Mouse (Mus musculus) urinary bladder, postnatal 36 days (tissue): ENCODE data around the gene Ppp1r3c.

Experiments used
- DNase-seq, 2 experiments: peaks; one replicate each; pipeline ENCODE4 v3.0.0; 2022; ENCODE audit warnings: low spot score in 2 of 2, mixed read lengths in 1 of 2

Gene Ppp1r3c

DNA sequence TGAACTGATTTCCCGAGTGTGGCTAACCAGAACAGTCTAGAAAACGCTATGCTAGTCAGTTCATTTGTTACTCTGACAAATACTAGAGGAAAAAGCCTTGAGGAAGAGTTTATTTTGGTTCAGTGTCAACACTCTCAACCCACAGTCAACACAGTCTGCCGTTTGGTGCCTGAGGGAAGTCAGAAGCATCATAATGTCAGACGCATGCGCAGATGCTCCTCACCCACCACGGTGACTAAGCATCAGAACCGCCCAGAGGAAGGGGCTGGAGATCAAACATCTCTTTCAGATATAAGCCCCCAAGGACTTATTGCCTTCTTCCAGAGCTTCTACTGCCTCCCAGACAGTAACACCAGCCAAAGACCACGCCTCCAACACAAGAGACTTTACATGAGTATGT is 15.3 kb downstream of the Ppp1r3c start:
- no peak for DNase-seq

DNA sequence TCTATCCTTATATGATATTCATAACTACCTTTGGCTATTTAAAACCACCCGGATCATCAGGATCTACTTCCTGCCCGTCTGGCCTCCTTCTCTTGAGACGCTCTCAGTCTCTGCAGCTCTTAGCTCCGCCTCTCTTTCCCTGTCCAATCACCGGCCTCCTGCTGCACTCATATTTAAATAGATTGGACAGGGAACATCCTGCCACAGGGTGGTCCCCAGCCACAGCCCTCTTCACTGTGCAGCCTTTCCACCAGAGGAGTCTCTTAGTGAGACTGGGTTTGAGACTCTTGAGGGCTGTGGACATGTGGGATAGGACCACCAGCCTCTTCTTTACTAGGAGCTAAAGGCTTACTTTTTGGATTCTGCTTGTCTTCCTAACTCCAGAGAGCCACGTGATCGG is 20.2 kb downstream of the Ppp1r3c start:
- DNase-seq = no peak

DNA sequence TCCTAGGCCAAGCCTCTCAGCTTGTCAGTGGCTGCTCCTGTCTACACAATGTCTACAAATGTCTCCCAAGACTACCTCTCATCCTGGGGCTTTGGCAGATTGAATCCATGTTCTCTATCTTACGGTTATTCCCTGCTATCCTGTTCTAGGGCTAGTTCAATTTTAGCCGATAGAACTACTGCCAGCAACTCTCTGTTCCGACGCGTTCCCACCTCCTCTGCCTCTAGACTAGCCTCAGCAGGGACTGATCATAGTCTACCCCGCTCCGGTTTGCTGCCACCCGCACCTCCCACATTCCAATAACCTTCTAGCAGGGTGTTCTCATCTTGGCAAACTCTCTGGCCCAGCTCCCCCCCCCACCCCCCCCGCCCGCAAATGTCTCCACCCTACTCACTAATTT is 20.9 kb downstream of the Ppp1r3c start:
- no peak for DNase-seq

DNA sequence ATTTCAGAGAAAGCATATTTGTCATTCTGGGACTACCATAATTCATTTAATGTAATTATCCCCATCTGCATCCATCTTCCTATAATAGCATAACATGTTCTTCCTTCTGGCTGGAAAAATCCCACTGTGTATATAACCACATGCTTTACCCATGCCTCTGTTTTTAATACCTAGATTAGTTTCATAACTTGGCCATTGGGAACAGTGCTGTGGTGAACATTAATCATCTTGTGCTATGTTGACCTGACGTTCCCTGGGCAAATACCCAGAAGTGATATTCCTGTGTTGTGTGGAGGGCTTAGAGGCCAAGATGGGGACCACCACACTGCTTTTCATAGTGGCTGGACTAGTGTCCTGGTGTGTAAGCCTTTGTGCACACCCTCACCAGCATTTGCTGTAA is 22.0 kb downstream of the Ppp1r3c start:
- DNase-seq = no peak

DNA sequence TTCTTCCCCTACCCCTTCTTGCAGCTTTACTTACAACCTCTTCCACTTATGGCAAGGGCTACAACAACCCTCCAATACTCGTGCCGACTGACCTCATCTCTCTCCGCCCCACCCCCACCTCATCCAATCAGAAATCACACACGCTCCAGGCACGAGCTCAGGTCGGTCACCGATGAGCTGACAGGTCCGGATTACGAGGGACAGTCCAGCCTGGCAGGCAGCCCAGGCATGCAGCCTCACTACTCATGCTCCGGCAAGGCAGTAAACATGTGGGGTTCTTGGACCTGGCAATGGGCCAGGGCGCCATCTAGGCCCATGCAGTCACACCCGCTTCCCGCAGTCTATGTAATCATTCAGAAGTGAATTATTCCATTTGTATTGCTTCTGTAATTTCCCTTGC is 23.4 kb downstream of the Ppp1r3c start:
- DNase-seq = no peak

DNA sequence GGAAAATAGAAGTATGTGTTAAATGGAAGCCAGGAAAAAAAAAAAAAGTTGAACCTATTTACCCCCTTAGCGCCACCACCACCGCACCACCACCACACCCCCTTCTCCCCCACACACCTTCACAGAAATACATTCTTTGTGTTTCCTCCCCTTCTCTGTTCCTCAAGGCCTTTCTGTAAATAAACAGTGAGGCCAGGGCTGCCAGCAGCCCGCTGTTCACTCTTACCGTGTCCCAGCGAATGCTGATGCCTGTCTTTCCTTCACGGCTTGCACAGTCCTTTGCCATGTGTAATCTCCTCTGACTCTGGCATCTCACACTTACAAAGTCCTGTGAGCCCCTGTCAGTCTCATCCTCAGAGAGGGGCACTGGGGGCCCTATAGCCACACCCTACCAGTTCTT is 30.3 kb downstream of the Ppp1r3c start:
- DNase-seq = no peak

DNA sequence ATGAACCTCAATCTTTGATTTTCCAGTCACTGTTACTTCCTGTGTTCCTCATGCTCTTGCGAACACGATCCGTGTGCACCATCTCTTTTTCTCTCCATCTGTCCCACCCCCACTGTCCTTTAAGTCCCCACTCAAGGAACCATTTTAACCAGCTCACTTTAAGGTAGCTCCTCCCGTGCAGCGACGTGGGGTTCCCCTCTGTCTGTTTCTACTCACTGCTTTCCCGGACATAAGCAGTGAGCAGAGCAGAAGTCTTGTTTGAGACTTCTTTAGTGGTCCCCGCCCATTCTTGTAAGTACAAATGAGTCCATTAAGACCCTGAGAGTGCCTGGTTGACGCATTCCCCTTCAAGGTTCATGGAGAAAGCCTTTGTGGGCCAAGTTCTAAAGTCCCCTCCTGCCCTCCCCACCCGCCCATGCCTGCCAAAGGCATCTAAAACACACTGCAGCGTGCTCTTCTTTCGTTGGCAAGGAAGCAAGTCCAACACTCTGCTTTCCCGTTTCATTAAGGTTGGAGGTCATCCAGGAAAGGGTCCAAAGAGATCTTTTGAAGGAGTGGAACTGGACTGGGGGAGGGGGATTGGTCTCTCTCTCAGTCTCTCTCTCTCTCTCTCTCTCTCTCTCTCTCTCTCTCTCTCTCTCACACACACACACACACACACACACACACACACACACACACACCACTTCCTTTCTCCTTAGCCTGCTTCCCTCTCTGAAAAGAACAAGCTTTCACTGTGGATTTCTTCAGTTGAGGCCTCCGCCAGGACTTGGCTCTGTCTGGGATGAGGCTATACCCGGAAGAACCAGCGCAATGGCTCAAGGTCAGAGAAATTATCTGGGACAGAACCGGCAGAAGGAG is 30.9 kb downstream of the Ppp1r3c start:
- DNase-seq = no peak

DNA sequence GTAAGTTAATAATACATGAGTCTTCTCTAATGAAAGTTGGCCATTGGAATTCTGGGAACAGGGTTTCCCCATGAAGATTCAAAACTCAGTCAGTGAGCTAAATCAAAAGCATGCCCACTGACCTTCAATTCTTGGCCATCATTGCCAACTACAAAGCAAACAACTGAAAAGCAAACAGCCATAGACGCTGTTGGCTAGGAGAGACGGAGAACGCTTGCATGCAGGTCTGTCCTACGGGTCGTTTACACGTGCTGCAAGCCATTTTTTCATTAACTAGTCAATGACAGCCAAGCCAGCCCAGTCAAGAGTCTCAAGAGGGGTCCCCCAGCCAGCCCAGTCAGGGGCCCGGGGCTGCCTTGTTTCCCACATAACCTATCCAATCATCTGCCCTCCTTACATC is 31.7 kb downstream of the Ppp1r3c start:
- DNase-seq = no peak

DNA sequence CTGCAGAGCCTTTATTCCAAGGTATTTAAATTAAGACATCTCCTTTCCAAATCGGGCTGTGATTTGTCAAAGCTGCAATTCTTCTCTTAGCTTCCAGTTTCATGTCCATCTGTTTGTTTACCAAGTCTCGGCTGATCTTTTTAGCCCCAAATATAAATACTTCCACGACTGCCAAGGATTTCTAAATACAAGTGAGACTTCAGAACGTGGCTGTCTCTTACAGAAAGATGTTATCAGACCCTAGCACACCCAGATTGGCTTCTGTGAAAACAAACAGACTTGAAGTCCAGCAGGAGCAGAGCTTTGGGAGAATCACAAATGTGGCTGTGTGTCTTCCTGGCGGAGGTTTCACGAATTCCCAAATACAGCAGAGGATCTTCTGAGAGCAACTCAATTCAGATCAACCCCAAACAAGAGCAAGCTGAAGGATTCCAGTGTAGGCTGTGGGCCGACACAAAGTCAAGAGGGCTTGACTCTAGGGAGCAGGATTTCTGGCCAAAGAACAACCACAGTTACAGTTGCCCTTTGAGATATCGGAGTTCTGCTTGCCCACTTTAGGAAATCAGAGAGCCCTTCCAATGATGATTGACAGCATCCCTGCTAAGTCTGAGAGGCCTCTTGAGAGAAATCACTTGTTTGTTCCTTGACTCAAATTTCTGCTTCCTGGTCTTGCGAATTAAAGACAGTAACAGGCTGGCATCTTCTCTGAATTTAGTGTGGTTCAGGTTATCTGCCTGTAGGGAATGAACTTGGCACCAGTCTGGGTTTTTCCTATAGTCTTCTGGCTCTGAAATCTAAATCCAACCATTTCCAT is 34.4 kb downstream of the Ppp1r3c start:
- no peak for DNase-seq

DNA sequence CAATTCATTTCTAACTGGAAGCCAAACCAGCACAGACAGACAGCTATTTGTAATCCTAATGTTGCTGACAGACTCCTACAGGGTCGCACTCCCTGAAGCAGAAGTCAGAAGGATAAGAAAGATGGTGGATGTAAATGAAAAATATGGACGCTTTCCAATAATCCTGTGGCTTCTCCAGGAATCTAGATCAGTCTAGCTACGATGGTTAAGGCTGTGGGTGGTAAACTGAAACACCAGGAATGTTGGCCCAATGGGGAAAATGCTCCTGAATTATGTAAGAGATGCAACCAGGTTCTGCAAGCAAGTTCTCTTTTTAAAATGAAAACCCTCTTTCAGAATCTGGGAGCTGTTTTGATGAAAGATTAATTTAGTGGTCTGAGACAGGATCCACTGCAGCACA is 35.1 kb downstream of the Ppp1r3c start:
- DNase-seq = no peak

DNA sequence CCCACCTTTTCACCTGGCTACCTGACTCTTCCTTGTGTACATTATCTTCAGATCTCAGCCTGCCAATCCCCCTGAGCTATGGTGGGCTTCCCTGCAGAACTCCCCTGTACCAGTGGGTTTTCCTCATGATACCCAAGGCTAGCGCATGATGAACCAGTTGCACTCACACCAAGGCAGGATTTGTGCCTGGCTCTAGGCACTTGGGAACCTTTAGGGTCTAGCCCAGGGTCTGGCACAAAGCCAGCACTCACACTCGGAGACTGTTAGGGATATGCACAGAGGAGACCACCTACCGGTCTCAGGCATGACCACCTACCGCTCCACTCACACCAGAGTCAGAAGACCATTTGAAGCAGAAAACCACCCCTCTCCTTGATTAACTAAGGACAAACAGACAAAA is 35.5 kb downstream of the Ppp1r3c start:
- DNase-seq = no peak

DNA sequence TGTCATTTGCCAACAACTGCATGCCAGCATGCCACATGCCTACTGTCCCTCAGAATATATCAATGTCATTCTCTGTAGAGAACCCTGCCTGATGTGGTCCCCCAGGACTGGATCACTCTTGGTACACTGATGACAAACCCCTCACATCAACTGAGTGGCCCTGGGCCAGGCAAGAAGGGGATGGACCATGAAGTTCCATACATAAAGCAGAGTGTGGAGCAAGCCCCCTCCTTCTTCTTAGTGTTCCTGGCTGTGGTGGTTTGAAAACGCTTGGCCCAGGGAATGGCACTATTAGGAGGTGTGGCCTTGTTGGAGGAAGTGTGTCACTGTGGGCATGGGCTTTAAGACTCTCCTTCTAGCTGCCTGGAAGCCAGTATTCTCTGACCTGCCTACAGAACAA is 37.3 kb downstream of the Ppp1r3c start:
- no peak for DNase-seq

DNA sequence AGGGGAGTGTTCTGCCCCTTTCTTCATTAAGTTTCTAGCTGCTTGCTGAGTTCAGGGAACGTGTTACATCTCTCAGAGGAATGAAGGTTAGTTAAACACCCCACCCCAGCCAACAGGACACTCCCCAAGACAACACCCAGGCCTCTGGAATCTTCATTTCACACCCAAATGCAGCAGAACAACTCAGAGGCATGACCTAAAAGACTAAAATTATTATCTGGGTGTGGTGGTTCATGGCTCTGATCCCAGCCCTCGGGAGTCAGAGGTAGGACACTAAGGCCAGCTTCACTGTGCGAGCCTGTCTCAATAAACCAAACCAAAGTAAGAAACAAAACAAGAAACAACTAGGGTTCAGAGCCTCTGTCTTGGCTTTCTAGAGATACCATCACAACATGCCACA is 38.3 kb downstream of the Ppp1r3c start:
- no peak for DNase-seq

DNA sequence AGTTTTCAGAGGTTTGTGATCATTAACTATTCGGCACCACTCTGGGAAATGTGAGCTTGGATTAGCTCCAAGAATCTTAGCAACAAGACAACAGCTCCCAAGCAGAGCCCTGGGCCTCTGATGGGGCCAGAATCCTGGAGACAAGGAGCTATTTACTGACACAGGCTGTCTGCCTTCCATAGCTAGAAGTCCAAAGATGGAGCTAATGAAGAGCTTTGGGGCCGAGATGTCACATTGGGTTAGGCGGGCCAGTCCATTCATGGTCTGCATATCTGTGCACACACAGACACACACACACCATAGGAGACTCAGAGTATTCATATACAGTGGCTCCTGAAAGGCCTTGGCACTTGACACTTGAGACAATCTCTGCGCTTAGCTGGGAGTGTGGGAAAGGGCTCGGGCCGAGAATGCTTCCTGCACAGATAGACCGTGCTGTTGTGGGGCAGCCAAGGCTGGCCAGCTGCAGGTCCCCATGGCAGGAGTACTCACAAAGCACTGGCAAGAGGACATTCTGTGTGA is 39.8 kb downstream of the Ppp1r3c start:
- no peak for DNase-seq

DNA sequence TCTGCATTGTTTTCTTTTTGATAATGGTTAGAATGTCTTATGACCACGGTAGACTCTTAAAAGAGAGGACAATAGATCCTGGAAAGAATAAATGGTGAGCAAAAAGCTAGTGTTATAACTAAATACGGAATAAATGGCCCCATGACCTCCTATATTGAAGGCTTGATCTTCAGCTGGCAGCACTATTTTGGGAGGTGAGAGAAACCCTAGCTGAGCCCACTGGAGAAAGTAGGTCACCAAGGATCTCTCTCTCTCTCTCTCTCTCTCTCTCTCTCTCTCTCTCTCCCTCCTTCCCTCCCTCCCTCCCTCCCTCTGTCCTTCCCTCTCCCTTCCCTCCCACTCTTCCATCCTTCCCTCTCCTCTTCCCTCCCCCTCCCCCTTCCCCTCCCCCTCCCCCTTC is 42.9 kb downstream of the Ppp1r3c start:
- no peak for DNase-seq

DNA sequence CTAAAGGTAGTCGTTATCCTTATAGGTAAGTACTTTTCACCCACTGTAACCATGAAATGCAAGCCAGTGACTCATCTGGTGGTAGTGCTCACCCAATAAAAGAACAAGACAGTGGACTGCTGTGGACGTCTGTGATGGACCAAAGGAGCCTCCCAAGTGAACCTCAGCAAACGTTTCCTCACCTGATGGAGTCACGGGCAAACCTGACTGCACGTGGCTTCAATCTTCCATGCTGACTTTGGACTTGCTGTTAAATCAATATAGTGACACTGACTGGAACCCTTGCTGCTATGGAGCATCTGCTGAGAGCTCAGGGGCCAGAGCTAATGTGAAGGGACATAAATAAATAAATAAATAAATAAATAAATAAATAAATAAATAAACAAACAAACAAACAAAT is 44.5 kb downstream of the Ppp1r3c start:
- DNase-seq = no peak

DNA sequence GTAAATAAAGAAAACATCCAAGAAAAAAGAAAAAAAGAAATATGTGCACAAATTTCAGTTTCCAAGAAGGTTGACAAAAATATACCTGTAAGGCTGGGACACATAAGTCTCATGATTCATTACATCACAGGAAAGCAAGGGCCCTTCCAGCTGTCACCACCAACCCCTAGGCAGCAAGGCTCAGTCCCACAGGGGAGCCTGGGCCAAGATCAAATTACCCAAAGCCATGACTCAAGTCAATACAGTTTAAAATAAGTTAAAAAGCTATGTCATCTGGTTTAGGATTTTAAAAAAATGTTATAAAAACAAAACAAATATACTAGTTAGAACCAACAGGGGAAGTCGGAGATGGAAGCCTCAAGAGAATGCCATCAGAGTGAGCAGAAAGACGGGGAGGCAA is 45.2 kb downstream of the Ppp1r3c start:
- no peak for DNase-seq

DNA sequence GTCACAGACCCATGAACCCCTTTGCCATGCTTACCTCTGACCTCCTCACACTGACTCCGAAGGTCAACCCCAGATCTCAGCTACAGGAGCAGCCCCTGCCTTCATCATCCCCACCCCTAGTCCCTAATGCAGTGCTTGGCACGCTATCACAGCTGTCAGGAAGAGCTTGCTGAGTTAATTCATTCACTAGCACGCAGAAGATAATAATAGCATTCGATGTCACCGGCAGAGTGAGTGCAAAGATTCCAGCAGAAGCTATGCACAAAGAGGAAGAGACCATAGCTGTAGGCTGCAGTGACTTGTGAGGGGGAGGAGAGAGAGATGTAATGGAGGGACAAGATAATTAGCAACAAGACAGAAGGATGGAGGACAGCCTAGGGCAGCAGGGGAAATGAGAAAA is 47.2 kb downstream of the Ppp1r3c start:
- no peak for DNase-seq

DNA sequence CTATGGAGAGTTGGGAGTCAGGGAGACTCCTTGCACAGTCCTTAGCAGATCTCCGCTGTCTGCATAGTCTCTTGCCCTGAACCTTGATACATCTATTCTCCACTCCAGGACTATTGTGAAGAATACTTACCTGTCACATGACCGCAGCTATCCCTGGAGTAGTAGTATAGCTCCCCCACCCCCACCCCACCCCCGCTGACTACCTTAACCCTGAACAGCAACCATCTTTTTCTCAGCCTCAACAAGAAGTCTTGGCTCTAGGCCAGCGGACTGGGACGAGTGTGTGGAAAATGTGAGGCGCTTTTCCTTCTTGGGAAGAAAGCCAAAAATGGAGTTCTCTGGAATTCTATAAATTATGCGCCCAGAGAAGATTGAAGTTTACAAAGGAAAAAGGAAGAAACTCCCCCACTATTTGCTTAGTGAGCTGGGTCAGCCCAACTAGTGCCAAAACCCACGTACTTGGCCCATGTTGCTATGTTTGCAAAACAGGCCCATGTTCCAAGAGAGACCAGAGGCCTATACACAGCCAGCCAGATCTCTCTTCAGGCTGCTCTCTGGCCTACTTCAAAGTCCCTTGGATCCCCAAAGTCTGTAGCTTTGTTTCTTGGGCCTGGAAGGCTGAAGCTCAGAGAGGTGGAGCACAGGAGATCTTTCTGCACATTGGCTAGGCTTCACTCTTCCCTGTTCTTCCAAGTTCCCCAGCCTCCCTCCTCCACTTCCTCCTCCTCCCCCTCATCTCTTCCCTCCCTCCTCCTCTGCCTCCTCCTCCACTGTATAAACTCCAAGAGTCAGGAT is 48.4 kb downstream of the Ppp1r3c start:
- peak; percentile 23 to 73 for DNase-seq

DNA sequence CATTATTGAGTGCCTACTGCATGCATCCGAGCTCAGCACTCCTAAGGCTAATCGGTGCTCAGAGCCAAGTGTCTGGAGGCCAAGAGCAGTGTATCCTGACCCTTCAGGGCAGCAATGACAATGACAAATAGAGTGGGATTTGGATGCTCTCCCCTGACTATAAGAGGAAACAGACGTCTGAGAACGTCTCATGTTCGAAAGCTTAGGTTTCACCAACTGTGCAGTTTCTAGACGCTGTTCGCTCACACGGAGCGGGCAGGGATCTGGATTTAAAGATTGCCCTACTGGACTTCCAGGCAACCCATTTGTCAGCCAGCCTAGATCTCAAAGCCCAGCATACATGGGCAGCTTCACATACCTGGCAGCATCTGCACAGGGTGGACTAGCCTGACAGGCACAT is 49.4 kb downstream of the Ppp1r3c start:
- no peak for DNase-seq

DNA sequence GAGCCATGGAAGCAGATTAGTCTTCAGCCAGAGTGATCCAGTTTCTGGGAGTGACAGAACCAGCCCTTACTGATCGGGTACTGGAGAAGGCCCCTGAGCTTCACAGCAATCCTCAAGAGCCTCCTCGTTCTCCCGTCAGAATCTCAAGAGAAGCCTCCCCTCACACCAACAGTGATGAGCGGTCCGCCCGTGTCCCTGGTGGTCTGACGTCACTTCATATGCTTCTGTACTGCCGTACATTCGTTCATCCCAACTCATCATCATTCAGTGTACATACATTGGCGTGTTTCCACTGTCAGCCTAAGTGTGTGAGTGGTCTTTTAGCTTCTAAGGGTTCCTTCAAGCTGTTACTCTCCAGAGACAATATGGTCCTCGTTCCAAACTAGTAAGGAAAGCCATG is 50.4 kb downstream of the Ppp1r3c start:
- DNase-seq = no peak

DNA sequence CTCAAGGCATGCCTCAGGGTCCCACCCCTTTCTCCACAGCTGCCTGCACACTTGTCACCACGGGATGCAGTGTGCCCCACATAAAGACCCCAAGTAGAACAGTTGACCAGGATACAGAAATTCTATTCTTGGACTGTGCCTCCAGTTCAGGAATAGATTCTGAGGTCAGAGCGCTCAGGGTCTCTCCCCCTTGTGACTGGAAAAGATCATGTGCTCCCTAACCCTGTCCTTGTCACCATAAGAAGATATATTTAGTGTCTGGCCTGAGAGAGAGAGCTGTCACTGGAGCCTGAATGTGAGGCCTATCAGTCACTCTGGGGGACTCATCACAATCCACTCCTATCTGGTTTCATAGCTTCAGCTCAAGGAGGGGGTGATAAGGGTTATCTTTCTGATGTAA is 53.9 kb downstream of the Ppp1r3c start:
- no peak for DNase-seq
